Mouse (Mus musculus) liver, embryonic 11.5 days (tissue): ENCODE data around the gene Arhgef5. TPM values are rescaled to one million over a fixed set of nuclear protein-coding genes. Genes with fewer than 3 reads are reported as not detected.
A peak's percentile ranks its signal among the peaks of the same experiment; 100 is the strongest.

Experiments used
- ATAC-seq: fragments of 200-750 bp; cut with Nextera tagmentation; replicated peaks from 2 replicates; pipeline ENCODE4 v1.8.0; 2017; ENCODE audit warnings: moderate number of reproducible peaks, mild to moderate bottlenecking, moderate TSS enrichment, moderate library complexity; ENCODE audit not compliant: low FRiP score
- DNase-seq: peaks from one replicate; pipeline ENCODE4 v3.0.0-alpha.2; 2017; ENCODE audit warnings: low spot score
- H3K27ac ChIP-seq: fragments of 300-500 bp; sonication (generic); 2 replicates; pipeline ENCODE4 v1.5.1; 2014; ENCODE audit warnings: mild to moderate bottlenecking, low read depth, low read length, control low read depth
- H3K27me3 ChIP-seq: fragments of 300-500 bp; sonication (generic); replicated peaks from 2 replicates; pipeline ENCODE4 v1.6.1; 2014; ENCODE audit warnings: low read length, mixed read lengths; ENCODE audit not compliant: control insufficient read depth, insufficient read depth
- H3K36me3 ChIP-seq: fragments of 300-500 bp; sonication (generic); 2 replicates; pipeline ENCODE4 v1.6.1; 2014; ENCODE audit warnings: mild to moderate bottlenecking, low read length, moderate library complexity, mixed read lengths; ENCODE audit not compliant: control insufficient read depth, insufficient read depth
- H3K4me1 ChIP-seq: fragments of 300-500 bp; sonication (generic); replicated peaks from 2 replicates; pipeline ENCODE4 v1.6.1; 2014; ENCODE audit warnings: low read length, mixed read lengths; ENCODE audit not compliant: control insufficient read depth, insufficient read depth
- H3K4me2 ChIP-seq: fragments of 300-500 bp; sonication (generic); 2 replicates; pipeline ENCODE4 v1.6.1; 2014; ENCODE audit warnings: mild to moderate bottlenecking, control low read depth, moderate library complexity
- H3K4me3 ChIP-seq: fragments of 300-500 bp; sonication (generic); 2 replicates; pipeline ENCODE4 v1.5.1; 2014; ENCODE audit warnings: low read depth, low read length, control low read depth
- H3K9ac ChIP-seq: fragments of 300-500 bp; sonication (generic); 2 replicates; pipeline ENCODE4 v1.6.1; 2014; ENCODE audit warnings: low read depth, low read length, control low read depth
- H3K9me3 ChIP-seq: fragments of 300-500 bp; sonication (generic); 2 replicates; pipeline ENCODE4 v1.6.1; 2016; ENCODE audit warnings: low read length, inconsistent platforms, mixed read lengths; ENCODE audit not compliant: control insufficient read depth
- WGBS: fragments of 180-500 bp; shearing (Covaris S2); extraction: QIAGEN DNeasy Blood & Tissue Kit; methylation state at CpG from one replicate; pipeline ENCODE4 v1.1.7; 2014; 5-methylcytosine and 5-hydroxymethylcytosine counted together
- polyA plus RNA-seq: library from polyadenylated mRNA; unstranded; fragments of >200 nt; fragmentation: Nextera tagmentation; extraction: Ambion mirVana; gene quantifications from 2 replicates; pipeline ENCODE4 v1.2.1, GENCODE M21; 2014

Arhgef5 gene
- polyA plus RNA-seq, 1 experiment from 2014 or later = 3.8 TPM

DNA sequence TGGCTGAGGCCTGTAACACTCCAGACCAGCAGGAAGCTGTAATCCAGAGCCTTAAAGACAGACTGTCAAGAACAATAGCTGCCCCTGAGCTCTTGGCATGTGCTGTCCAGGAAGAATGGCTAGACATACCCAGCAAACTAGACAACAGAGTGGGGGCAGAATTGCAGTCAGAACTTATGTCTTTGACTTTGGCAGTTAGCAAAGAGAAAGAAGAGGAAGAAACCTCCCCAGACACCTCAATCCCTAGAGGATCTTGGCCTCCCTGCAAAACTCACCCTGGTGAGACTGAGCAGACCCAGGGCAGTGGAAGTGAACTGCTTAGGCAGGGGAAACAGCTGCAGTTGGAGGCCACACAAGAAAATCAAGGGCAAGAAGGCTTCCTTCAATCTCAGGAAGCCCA is 7.2 kb downstream of the Arhgef5 start:
- H3K9ac ChIP-seq = no peak overlapping the region
- H3K36me3 ChIP-seq = no peaks in the 10 kb centered on the region
- no peak overlapping the region for H3K4me3 ChIP-seq
- ATAC-seq = no peak
- no peaks in the 10 kb centered on the region for H3K4me1 ChIP-seq
- no peak for DNase-seq
- H3K9me3 ChIP-seq = no peaks in the 10 kb centered on the region
- H3K27me3 ChIP-seq = no peaks in the 10 kb centered on the region
- no peak overlapping the region for H3K27ac ChIP-seq
- no peak overlapping the region for H3K4me2 ChIP-seq

GRCm38 (mm10) chr6:43274123-43274522 is 8.7 kb downstream of the Arhgef5 start:
- Histone ChIP-seq H3K9me3 (no peaks in the 10 kb centered on the region), H3K27me3 (no peaks in the 10 kb centered on the region), H3K27ac (no peak overlapping the region), H3K9ac (no peak overlapping the region), H3K36me3 (no peaks in the 10 kb centered on the region), H3K4me2 (no peak overlapping the region), H3K4me1 (no peaks in the 10 kb centered on the region), H3K4me3 (no peak overlapping the region)
- DNase-seq = no peak
- no peak for ATAC-seq
- WGBS = 85% methylated on average over 4 of the region's 4 CpGs

- no peak overlapping the region for H3K4me2 ChIP-seq
- ATAC-seq = no peak
- no peaks in the 10 kb centered on the region for H3K36me3 ChIP-seq
- no peak overlapping the region for H3K9ac ChIP-seq
- H3K27me3 ChIP-seq = no peaks in the 10 kb centered on the region
- H3K27ac ChIP-seq = no peak overlapping the region
- H3K9me3 ChIP-seq = no peaks in the 10 kb centered on the region
- no peak overlapping the region for H3K4me3 ChIP-seq
- no peaks in the 10 kb centered on the region for H3K4me1 ChIP-seq
- no peak for DNase-seq
Observed at GRCm38 (mm10) chr6:43278247-43278646, 12.9 kb downstream of the Arhgef5 start.

DNA sequence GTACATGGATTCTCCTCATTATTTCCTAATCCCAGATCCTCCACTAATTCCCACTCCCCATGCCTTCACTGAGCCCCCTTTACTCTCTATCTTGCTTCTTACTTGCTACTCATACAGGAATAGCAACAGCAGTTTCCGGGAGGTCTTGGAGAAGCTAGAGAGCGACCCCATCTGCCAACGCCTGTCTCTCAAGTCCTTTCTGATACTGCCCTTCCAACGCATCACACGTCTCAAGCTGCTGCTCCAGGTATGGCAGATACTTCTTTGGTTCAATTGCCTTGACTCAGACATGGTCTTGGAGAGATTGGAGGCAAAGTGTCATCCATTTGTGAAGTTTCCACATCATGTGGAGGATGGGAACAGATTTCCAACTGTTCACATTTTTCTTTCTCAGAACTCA is 15.1 kb downstream of the Arhgef5 start:
- no peak overlapping the region for H3K4me3 ChIP-seq
- H3K4me1 ChIP-seq = no peaks in the 10 kb centered on the region
- ATAC-seq = no peak
- no peak overlapping the region for H3K4me2 ChIP-seq
- no peaks in the 10 kb centered on the region for H3K9me3 ChIP-seq
- DNase-seq = no peak
- no peaks in the 10 kb centered on the region for H3K36me3 ChIP-seq
- no peak overlapping the region for H3K9ac ChIP-seq
- 89% methylated on average over 5 of the region's 5 CpGs for WGBS
- H3K27ac ChIP-seq = no peak overlapping the region
- no peaks in the 10 kb centered on the region for H3K27me3 ChIP-seq

- Histone ChIP-seq H3K36me3 (peaks cover 2% of the 10 kb centered on the region; the same call in 1 of the 2 replicates), H3K9ac (no peak overlapping the region), H3K27me3 (no peaks in the 10 kb centered on the region), H3K4me3 (no peak overlapping the region), H3K4me2 (no peak overlapping the region), H3K27ac (no peak overlapping the region), H3K4me1 (peaks cover 5% of the 10 kb centered on the region; the same call in 1 of the 2 replicates), H3K9me3 (no peaks in the 10 kb centered on the region)
- 63% methylated on average over 3 of the region's 3 CpGs for WGBS
- no peak for DNase-seq
- no peak for ATAC-seq
Observed at GRCm38 (mm10) chr6:43292041-43292440, 26.7 kb downstream of the Arhgef5 start.

GRCm38 (mm10) chr6:43292471-43293076 is 27.2 kb downstream of the Arhgef5 start:
- H3K9ac ChIP-seq = no peak overlapping the region
- H3K4me3 ChIP-seq = no peak overlapping the region
- H3K27ac ChIP-seq = no peak overlapping the region
- no peaks in the 10 kb centered on the region for H3K9me3 ChIP-seq
- H3K36me3 ChIP-seq = peaks cover 2% of the 10 kb centered on the region; the same call in 1 of the 2 replicates
- no peak for DNase-seq
- ATAC-seq = no peak
- peaks cover 5% of the 10 kb centered on the region; the same call in 1 of the 2 replicates for H3K4me1 ChIP-seq
- H3K27me3 ChIP-seq = no peaks in the 10 kb centered on the region
- WGBS = 77% methylated on average over 6 of the region's 6 CpGs
- no peak overlapping the region for H3K4me2 ChIP-seq

DNA sequence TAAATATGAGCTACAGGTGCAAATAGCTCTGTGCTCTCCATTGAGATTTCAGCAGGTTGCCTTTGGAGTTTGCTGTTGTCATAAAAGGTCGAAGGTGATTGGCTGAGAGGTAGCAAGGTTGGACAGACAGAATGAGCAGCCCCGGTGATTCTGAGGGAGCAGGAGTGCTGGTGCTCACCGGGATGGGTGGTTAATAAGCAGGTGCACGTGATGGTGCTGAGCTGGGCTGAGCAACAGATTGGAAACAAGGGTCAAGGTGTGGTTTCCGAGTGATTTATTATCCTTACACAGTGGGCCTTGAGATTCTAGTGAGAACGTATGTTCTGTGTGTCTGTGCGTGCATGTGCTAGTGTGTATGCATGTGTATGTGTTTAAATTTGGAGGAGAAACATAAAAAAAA is 27.8 kb downstream of the Arhgef5 start:
- Histone ChIP-seq H3K4me1 (peaks cover 5% of the 10 kb centered on the region; the same call in 1 of the 2 replicates), H3K4me3 (no peak overlapping the region), H3K27ac (no peak overlapping the region), H3K9ac (no peak overlapping the region), H3K9me3 (no peaks in the 10 kb centered on the region), H3K36me3 (peaks cover 2% of the 10 kb centered on the region; the same call in 1 of the 2 replicates), H3K27me3 (no peaks in the 10 kb centered on the region), H3K4me2 (no peak overlapping the region)
- no peak for DNase-seq
- 72% methylated on average over 7 of the region's 7 CpGs for WGBS
- no peak for ATAC-seq

GRCm38 (mm10) chr6:43295908-43296307 is 30.5 kb downstream of the Arhgef5 start:
- H3K9ac ChIP-seq = no peak overlapping the region
- no peak for DNase-seq
- H3K36me3 ChIP-seq = no peaks in the 10 kb centered on the region
- no peak overlapping the region for H3K4me3 ChIP-seq
- H3K4me1 ChIP-seq = peaks cover 5% of the 10 kb centered on the region; the same call in 1 of the 2 replicates
- no peak overlapping the region for H3K27ac ChIP-seq
- ATAC-seq = peak; percentile 60
- H3K9me3 ChIP-seq = no peaks in the 10 kb centered on the region
- WGBS = 12% methylated on average over 5 of the region's 5 CpGs
- no peak overlapping the region for H3K4me2 ChIP-seq
- H3K27me3 ChIP-seq = no peaks in the 10 kb centered on the region

DNA sequence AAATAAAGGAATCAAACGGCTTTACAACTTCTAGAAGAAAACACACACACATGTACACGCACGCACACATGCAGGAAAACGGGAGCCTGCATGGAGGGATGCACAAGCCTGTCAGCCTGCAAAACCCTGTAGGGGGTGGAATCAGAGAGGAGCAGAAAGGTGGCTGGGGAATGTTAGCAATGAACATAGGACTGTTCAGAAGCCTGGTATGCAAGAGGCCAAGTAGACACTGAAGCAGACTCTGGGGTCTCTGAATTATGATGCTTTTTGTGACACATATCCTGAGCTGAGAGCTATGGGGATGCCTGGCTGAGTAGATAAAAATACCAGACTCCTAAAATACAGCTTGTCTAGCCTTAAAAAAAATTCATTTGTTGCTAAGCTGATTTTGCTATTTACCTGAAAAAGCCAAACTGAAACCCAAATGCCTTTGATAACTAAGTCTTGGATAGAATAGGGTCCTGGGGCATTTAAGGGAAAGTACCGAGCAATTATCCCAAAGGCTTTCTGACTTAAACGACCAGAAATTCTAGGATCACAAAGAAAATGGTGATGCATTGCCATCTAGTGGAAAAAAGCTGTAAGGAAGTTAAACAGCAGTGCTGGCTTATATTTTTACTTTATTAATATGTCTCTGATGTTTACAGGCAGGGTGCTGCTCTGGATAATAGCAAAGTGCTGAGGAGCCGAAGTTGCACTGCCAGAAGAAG is 31.6 kb downstream of the Arhgef5 start:
- Histone ChIP-seq H3K27ac (no peak overlapping the region), H3K4me3 (no peak overlapping the region), H3K9ac (no peak overlapping the region), H3K36me3 (no peaks in the 10 kb centered on the region), H3K27me3 (no peaks in the 10 kb centered on the region), H3K4me2 (no peak overlapping the region), H3K4me1 (peaks cover 5% of the 10 kb centered on the region; the same call in 1 of the 2 replicates), H3K9me3 (no peaks in the 10 kb centered on the region)
- ATAC-seq (no peak), DNase-seq (no peak)
- 40% methylated on average over 7 of the region's 7 CpGs for WGBS
